Mouse (Mus musculus) brain, embryonic 14.5 days (tissue): Measurements from ENCODE around the gene Slc50a1. TPM values are rescaled to one million over a fixed set of nuclear protein-coding genes. Genes with fewer than 3 reads are reported as not detected.
A peak's percentile ranks its signal among the peaks of the same experiment; 100 is the strongest.

ENCODE experiments used
- DNase-seq: peaks from one replicate; pipeline ENCODE4 v3.0.0-alpha.2; 2011; ENCODE audit warnings: low read depth
- CTCF ChIP-seq: fragments of 200-500 bp; IDR thresholded peaks from 2 replicates; pipeline ENCODE4 v1.5.1; 2012; ENCODE audit warnings: inconsistent platforms, mild to moderate bottlenecking, moderate library complexity, borderline replicate concordance; ENCODE audit not compliant: insufficient read depth, insufficient read length; ENCODE audit errors: extremely low read depth
- POLR2A ChIP-seq: fragments of 200-500 bp; IDR thresholded peaks from 2 replicates; pipeline ENCODE4 v1.6.1; 2012; ENCODE audit warnings: mild to moderate bottlenecking, inconsistent platforms, borderline replicate concordance; ENCODE audit not compliant: poor library complexity, insufficient read depth, insufficient read length, severe bottlenecking; ENCODE audit errors: extremely low read depth
- polyA plus RNA-seq: library from polyadenylated mRNA; depleted of rRNA; stranded (reverse); fragments of >200 nt; gene quantifications from 2 replicates; pipeline ENCODE4 v1.2.3, GENCODE M21; 2012

Slc50a1 gene
- polyA plus RNA-seq, 1 experiment = 41.4 TPM

- DNase-seq = no peak
These were observed 7.7 kb upstream of the Slc50a1 start for GRCm38 (mm10) chr3:89278107-89278506.

DNA sequence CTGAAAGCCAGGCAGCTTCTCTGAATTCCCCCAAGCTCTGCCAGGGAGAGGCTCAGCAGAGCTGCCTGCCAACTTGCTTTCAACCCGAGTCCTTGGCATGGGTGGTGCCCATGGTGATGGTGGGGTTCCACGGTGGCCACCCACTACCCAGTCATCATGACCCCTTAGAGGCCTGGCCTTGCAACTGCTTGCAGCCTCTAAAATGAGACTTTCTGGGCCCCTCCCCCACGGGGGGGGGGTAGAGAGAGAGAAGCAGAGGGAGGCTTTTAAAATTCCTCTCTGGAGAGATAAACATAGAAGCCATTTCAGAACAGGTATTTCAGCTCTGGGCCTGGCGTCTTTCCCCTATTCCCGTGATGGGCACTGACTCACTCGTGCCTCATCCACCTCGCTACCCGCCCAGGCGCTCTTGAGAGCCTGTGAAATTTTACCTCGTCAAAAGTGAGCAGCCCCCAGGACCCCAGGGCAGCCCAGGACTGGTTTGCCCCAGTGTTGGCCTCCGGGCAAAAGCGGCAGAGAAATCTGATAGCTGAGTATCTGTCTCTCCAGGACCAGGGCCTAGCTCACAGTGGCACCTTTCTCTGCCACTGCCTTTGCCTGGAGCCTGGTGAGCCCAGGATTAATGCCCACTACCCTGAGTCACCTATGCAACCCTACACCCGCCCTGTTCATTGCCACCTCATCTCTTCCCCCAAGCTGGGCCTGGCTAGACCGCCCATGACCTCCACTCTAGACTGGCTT, 7.1 kb upstream of the Slc50a1 start:
- TF ChIP-seq CTCF = no peak
- no peak for TF ChIP-seq POLR2A
- DNase-seq = no peak

More at GRCm38 (mm10) chr3:89278107-89278506, 7.7 kb upstream of the Slc50a1 start:
- TF ChIP-seq POLR2A = no peak
- TF ChIP-seq CTCF = no peak

DNA sequence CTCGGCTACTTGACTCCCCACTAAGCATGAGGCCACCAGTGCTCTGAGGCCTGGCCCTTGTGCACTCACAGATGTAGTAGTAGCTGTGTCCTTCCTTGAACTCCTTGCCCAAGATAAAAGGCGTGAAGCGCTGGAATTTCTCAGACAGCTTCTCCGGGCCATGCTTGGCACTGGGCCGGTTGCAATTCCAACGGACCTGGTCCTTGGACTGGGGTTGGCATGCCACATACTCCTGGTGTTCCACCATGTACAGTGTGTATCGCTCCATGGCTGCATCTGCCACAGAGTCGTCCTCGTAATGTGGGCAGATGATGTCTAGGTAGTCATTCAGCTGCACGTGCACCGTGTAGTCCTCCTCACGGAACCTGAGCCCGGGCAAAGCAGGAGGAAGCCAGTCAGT, 5.7 kb upstream of the Slc50a1 start:
- TF ChIP-seq CTCF (no peak), POLR2A (no peak)

GRCm38 (mm10) chr3:89271760-89272159, 1.4 kb upstream of the Slc50a1 start:
- peak; percentile 24 for DNase-seq
- TF ChIP-seq CTCF = no peak
- no peak for TF ChIP-seq POLR2A

More for the DNA sequence above, 5.7 kb upstream of the Slc50a1 start:
- no peak for DNase-seq

- DNase-seq = peak; percentile 67
- TF ChIP-seq POLR2A (no peak), CTCF (no peak)
These were observed 521 bp upstream of the Slc50a1 start for GRCm38 (mm10) chr3:89270891-89271290.

GRCm38 (mm10) chr3:89268916-89269315, 1.5 kb downstream of the Slc50a1 start:
- TF ChIP-seq POLR2A = no peak
- TF ChIP-seq CTCF = no peak
- no peak for DNase-seq

DNA sequence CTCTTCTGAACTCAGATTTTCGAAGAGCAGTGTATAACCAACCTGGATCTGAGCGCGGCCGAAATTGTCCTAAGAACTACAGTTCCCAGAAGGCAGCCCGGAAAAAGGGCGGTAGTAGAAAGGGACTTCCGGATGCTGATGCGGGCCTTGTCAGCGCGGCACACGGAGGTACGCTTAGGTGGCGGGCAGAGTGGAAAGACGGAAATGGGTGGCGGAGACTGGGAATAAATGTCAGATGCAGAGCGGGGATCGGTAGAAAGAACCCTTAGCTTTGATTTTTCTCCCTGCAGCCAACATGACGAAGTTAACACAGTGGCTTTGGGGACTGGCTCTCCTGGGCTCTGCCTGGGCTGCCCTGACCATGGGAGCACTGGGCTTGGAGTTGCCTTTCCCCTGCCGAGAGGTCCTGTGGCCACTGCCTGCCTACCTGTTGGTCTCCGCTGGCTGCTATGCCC, 3.9 kb downstream of the Slc50a1 start:
- peak; percentile 64; the same call in 1 of the 2 replicates for TF ChIP-seq POLR2A
- TF ChIP-seq CTCF = no peak
- peak; percentile 95 for DNase-seq

- no peak for DNase-seq
- no peak for TF ChIP-seq POLR2A
- no peak for TF ChIP-seq CTCF
These were observed 8.0 kb downstream of the Slc50a1 start for GRCm38 (mm10) chr3:89262417-89262816.

DNA sequence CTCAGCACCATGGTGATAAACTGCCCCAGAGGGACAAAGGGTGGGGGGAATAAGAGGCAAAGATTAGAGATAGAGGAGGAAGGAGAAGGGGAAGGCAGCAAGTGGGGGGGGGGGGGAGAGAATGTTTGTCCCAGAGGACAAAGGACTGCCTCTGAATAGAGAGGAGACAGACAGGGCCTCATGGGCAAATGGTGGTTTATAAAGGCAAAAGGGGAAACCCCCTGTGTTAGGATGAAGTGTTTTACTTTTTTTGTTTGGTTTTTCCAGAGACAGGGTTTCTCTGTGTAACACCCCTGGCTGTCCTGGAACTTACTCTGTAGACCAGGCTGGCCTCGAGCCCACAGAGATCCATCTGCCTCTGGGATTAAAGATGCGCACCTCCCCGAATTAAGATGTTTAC, 10.2 kb downstream of the Slc50a1 start:
- TF ChIP-seq CTCF (no peak), POLR2A (no peak)
- DNase-seq = no peak

DNA sequence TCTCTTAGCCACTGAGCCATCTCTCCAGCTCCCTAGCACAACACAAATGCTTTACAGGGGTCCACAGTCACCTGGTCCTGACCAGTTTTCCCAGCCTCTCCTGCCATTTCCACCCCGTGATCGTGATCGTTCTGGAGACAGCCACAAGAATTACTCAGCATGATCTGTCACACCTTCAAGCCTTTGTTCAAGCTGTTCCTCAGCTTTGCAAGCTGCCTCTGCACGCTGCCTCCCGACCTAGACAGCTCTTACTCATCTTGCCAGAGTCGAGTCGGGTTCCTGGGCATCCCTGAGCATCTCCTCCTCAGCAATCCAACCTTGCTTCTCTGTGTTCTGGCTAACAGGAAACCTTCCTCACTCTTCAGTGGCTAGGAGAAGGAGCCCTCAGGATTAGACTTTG, 11.3 kb downstream of the Slc50a1 start, which contains the start of gene Dpm3:
TSS of gene Dpm3 (plus strand) at position 283 of the 400 bp plus-strand sequence.
- no peak for TF ChIP-seq POLR2A
- no peak for TF ChIP-seq CTCF
- no peak for DNase-seq

GRCm38 (mm10) chr3:89256177-89256576, 14.2 kb downstream of the Slc50a1 start:
- DNase-seq = no peak
- TF ChIP-seq CTCF (no peak), POLR2A (no peak)

- no peak for TF ChIP-seq POLR2A
- TF ChIP-seq CTCF = no peak
- DNase-seq = no peak
These were observed 15.4 kb downstream of the Slc50a1 start for GRCm38 (mm10) chr3:89254994-89255393.

DNA sequence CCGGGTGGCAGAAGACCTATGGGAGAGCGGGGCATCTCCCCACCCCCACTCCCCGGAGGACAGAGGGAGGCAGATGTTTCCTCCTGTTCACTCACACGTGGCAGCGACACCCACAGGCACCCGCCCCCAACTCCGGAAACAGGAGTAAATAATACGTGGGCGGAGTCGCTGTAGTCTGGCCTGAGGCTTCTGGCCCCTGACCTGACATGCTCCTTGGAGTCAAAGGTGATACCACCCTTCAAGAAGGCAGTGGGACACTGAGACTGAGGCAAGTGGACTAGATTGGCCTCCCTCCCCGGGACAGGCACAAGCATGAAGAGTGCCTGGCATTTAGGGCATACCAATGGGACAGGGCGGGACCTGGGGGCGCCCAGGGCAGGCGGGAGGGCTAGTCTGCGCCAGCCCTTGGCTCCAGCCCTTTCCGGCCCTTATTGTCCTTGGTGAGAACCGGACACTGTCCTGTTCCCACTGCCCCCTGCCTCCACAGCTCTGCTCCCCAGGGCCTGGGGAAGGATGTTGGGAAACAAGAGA, 18.9 kb downstream of the Slc50a1 start:
- no peak for TF ChIP-seq POLR2A
- no peak for TF ChIP-seq CTCF
- no peak for DNase-seq
